Mouse (Mus musculus) kidney, adult 2 months (tissue): ENCODE measurements at regions not wholly inside any gene's neighbourhood (a gene's known extent, or its start where the extent isn't known, plus 50 kb on each side); places are given as distances from the start of the nearest gene placed in this dataset.

Experiments
- CTCF ChIP-seq: fragments of 200-500 bp; conservative IDR thresholded peaks from 2 replicates; pipeline ENCODE4 v1.5.1; 2011; ENCODE audit warnings: low read depth, mild to moderate bottlenecking, control low read depth, low read length, moderate library complexity, mixed read lengths; ENCODE audit not compliant: insufficient read depth, insufficient read length
- POLR2A ChIP-seq: fragments of 200-500 bp; IDR thresholded peaks from one replicate; pipeline ENCODE4 v1.6.1; 2011; ENCODE audit warnings: low read depth, low read length, control low read depth

- TF ChIP-seq CTCF, result no peak
- TF ChIP-seq POLR2A, result no peak
Observed at GRCm38 (mm10) chr10:91967570-91968310, 754.5 kb downstream of the Nedd1 start.
